Mouse (Mus musculus): ENCODE results near the gene Tbc1d10a. TPM values are rescaled to one million over a fixed set of nuclear protein-coding genes. Genes with fewer than 3 reads are reported as not detected.

Gene Tbc1d10a
- total and polyA plus RNA-seq, 2 experiments from 2014 or later: 33.1 to 42.0 TPM

DNA sequence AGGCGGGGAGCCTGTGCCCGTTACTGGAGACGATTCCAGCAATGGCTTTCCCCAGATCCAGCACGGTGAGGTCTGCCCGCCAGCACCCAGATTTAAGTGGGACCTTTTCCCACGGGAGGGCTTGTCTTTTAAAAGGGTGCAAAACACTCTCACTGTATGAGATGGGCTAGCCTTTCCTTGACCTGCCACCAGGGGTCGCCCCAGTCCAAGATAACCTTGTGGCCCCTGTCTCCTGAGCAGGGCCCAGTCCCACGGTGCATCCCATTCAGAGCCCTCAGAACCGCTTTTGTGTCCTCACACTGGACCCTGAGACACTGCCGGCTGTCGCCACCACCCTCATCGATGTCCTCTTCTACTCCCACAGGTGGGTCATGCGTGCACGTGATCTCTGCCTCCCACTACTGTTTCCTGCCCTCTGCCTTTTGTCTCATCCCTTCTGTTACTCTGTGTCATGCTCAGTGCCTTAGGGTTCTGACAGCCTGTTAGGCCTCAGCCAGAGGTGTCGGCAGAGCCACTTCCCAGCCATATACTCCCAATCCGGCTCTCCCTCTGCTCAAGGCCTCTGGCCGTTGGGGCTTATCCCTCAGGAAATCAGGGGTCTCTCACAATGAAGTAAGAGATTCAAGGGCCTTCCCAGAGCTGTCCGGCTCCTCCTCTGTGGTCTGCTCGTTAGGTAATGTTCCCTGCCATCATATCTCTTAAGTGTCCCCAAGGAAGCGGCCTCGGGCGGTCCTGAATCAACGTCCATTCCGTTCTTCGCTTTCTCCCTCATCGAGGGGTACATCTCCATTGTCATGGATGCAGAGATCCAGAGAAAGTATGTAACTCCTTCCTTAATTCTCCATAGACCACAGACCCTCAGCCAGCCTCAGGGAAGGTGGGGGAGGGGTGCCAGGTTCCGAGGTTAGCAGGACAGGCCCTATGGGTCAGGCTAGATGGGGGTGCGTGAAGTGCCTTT is 34.1 kb downstream of the Tbc1d10a start:
- ATAC-seq (no peak), DNase-seq (peak; percentile 41)
- TF ChIP-seq CTCF (IDR thresholded peaks at IDR 0.05; ENCODE audit: low read depth): peak; percentile 75
- 51% methylated on average over 28 of the region's 28 CpGs for WGBS
- Histone ChIP-seq H3K27me3 (ENCODE audit: insufficient read depth, low read length) (no peaks in the 10 kb centered on the region; the same call in 1 of the 2 replicates), H3K36me3 (ENCODE audit: insufficient read depth) (0 out of 2 replicates have a peak, but pooled peaks cover under 1% of the 10 kb centered on the region), H3K4me3 (ENCODE audit: low read depth, low read length) (no peak overlapping the region), H3K9ac (no peak overlapping the region), H3K9me3 (ENCODE audit: low read length) (0 out of 2 replicates have a peak, but pooled peaks cover 6% of the 10 kb centered on the region), H3K27ac (ENCODE audit: low read depth, low read length) (no peak overlapping the region), H3K4me2 (ENCODE audit: low read depth) (no peak overlapping the region), H3K4me1 (ENCODE audit: insufficient read depth) (no peaks in the 10 kb centered on the region; the same call in 1 of the 2 replicates)

- Histone ChIP-seq H3K27me3 (ENCODE audit: insufficient read depth, low read length) (no peaks in the 10 kb centered on the region; the same call in 1 of the 2 replicates), H3K27ac (ENCODE audit: low read depth, low read length) (no peak overlapping the region), H3K4me2 (ENCODE audit: low read depth) (no peak overlapping the region), H3K4me1 (ENCODE audit: insufficient read depth) (no peaks in the 10 kb centered on the region; the same call in 1 of the 2 replicates), H3K9ac (no peak overlapping the region), H3K9me3 (ENCODE audit: low read length) (0 out of 2 replicates have a peak, but pooled peaks cover 5% of the 10 kb centered on the region), H3K36me3 (ENCODE audit: insufficient read depth) (no peaks in the 10 kb centered on the region), H3K4me3 (ENCODE audit: low read depth, low read length) (no peak overlapping the region)
- ATAC-seq (no peak), DNase-seq (no peak)
- TF ChIP-seq CTCF (IDR thresholded peaks at IDR 0.05; ENCODE audit: low read depth): no peak
- 76% methylated on average over 17 of the region's 17 CpGs for WGBS
Observed at GRCm38 (mm10) chr11:4222046-4222950, 35.7 kb downstream of the Tbc1d10a start.

GRCm38 (mm10) chr11:4223393-4224188 is 37.0 kb downstream of the Tbc1d10a start:
- no peak overlapping the region for H3K27ac ChIP-seq (ENCODE audit: low read depth, low read length)
- H3K9me3 ChIP-seq (ENCODE audit: low read length): no peaks in the 10 kb centered on the region
- WGBS: 38% methylated on average over 6 of the region's 7 CpGs
- H3K27me3 ChIP-seq (ENCODE audit: insufficient read depth, low read length): no peaks in the 10 kb centered on the region
- no peaks in the 10 kb centered on the region for H3K4me1 ChIP-seq (ENCODE audit: insufficient read depth)
- no peak for DNase-seq
- no peak for TF ChIP-seq CTCF (IDR thresholded peaks at IDR 0.05; ENCODE audit: low read depth)
- no peak overlapping the region for H3K4me2 ChIP-seq (ENCODE audit: low read depth)
- ATAC-seq: no peak
- no peaks in the 10 kb centered on the region for H3K36me3 ChIP-seq (ENCODE audit: insufficient read depth)
- H3K9ac ChIP-seq: no peak overlapping the region
- no peak overlapping the region for H3K4me3 ChIP-seq (ENCODE audit: low read depth, low read length)

DNA sequence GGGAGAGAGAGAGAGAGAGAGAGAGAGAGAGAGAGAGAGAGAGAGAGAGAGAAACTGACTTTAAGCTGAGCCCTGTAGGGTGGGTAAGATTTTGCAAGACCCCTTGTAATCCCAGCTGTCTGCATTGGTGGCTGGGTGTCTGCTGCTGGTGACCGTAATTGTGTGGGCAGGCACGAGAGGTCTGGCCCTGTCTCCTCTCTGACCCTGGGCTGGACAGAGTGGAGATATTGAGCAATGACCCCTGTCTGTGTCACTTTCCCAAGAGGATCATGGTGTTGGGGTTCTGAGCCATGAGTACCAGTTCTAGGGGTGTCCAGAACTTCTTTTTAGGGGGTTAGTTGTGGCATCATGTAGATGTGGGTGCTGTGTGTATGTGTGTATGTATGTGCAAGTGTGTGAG is 37.6 kb downstream of the Tbc1d10a start:
- no peaks in the 10 kb centered on the region for H3K9me3 ChIP-seq (ENCODE audit: low read length)
- no peak overlapping the region for H3K4me3 ChIP-seq (ENCODE audit: low read depth, low read length)
- ATAC-seq (no peak), DNase-seq (no peak)
- TF ChIP-seq CTCF (IDR thresholded peaks at IDR 0.05; ENCODE audit: low read depth): no peak
- no peaks in the 10 kb centered on the region for H3K36me3 ChIP-seq (ENCODE audit: insufficient read depth)
- no peak overlapping the region for H3K9ac ChIP-seq
- 46% methylated on average over 2 of the region's 2 CpGs for WGBS
- H3K27ac ChIP-seq (ENCODE audit: low read depth, low read length): no peak overlapping the region
- no peaks in the 10 kb centered on the region for H3K27me3 ChIP-seq (ENCODE audit: insufficient read depth, low read length)
- H3K4me1 ChIP-seq (ENCODE audit: insufficient read depth): no peaks in the 10 kb centered on the region
- no peak overlapping the region for H3K4me2 ChIP-seq (ENCODE audit: low read depth)

- Histone ChIP-seq H3K27me3 (ENCODE audit: insufficient read depth, low read length) (no peaks in the 10 kb centered on the region), H3K4me1 (ENCODE audit: insufficient read depth) (no peaks in the 10 kb centered on the region), H3K4me3 (ENCODE audit: low read depth, low read length) (no peak overlapping the region), H3K9me3 (ENCODE audit: low read length) (no peaks in the 10 kb centered on the region), H3K4me2 (ENCODE audit: low read depth) (no peak overlapping the region), H3K36me3 (ENCODE audit: insufficient read depth) (no peaks in the 10 kb centered on the region), H3K27ac (ENCODE audit: low read depth, low read length) (no peak overlapping the region), H3K9ac (no peak overlapping the region)
- 86% methylated on average over 5 of the region's 5 CpGs for WGBS
- no peak for TF ChIP-seq CTCF (IDR thresholded peaks at IDR 0.05; ENCODE audit: low read depth)
- DNase-seq: no peak
- ATAC-seq: no peak
Observed at GRCm38 (mm10) chr11:4226569-4227325, 40.2 kb downstream of the Tbc1d10a start.

Measured in forebrain, postnatal 0 days (tissue).